Comparison of ENCODE assay signal across 14 mouse cellular contexts in the genomic region with DNA sequence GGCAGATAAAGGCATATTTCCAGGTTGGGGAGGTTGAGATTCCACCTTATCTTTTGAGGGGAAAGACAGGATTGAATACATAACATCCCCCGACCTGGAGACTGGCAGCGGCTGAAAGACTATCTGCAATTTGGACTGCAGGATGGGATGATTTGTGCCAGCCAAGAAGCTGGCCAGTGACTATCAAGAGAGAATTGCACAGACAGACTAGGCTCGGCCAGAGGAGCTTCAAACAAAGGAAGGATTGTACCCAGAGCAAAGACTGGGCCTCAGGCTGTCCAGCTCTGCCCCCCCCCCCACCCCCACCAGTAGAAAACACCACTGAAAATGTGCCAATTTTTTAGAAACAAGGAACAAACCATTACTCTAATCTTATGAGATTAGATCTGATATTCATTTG.
DNase-seq lines count a peak whose midpoint lies in the region; ATAC-seq and TF ChIP-seq lines count a peak whose summit lies in the region.
"Had no signal": no experiment of that assay in that cellular context is flagged by ENCODE, and none has a peak within 500 bp of the region (broad histone marks: within the 10 kb centered on the region; RNA-seq: fewer than 3 reads in every experiment).

No protein-coding gene starts in this region.

- H3K4me1 ChIP-seq in hindbrain, embryonic 12.5 days = no peaks in the 10 kb centered on the region
- H3K4me1 ChIP-seq in midbrain, postnatal 0 days (ENCODE audit: insufficient read depth, low read length) = no peaks in the 10 kb centered on the region
- H3K4me1 ChIP-seq: limb, embryonic 10.5 days had no signal

- H3K4me2 ChIP-seq in hindbrain, embryonic 12.5 days (replicated peaks) = no peak overlapping the region
- no peak overlapping the region for H3K4me2 ChIP-seq in midbrain, postnatal 0 days (ENCODE audit: low read depth, low read length, poor library complexity, severe bottlenecking)

- no peaks in the 10 kb centered on the region for H3K27me3 ChIP-seq in hindbrain, embryonic 12.5 days
- H3K27me3 ChIP-seq in midbrain, postnatal 0 days (ENCODE audit: insufficient read depth, low read length) = no peaks in the 10 kb centered on the region

- H3K4me3 ChIP-seq in hindbrain, embryonic 12.5 days = no peak overlapping the region
- H3K4me3 ChIP-seq in midbrain, postnatal 0 days (ENCODE audit: low read depth, low read length) = no peak overlapping the region
- H3K4me3 ChIP-seq: limb, embryonic 10.5 days; myocyte had no signal

- no peak overlapping the region for H3K9ac ChIP-seq in hindbrain, embryonic 12.5 days
- no peak overlapping the region for H3K9ac ChIP-seq in midbrain, postnatal 0 days (replicated peaks; ENCODE audit: low read length, poor library complexity, severe bottlenecking)

- no peak overlapping the region for H3K27ac ChIP-seq in hindbrain, embryonic 12.5 days
- H3K27ac ChIP-seq in midbrain, postnatal 0 days (ENCODE audit: low read depth, low read length) = peak overlapping the region; percentile 13; the same call in 1 of the 2 replicates
- H3K27ac ChIP-seq: limb, embryonic 10.5 days had no signal

- ATAC-seq in hindbrain, embryonic 12.5 days (ENCODE audit: low FRiP score) = 0 out of 2 replicates have a peak, but pooled peaks have one; percentile 32
- peak; percentile 85; the same call in 1 of the 2 replicates for ATAC-seq in midbrain, postnatal 0 days (ENCODE audit: low FRiP score)

- no peak for TF ChIP-seq CTCF in midbrain, postnatal 0 days (IDR thresholded peaks at IDR 0.05)

- no peaks in the 10 kb centered on the region for H3K36me3 ChIP-seq in hindbrain, embryonic 12.5 days
- no peaks in the 10 kb centered on the region for H3K36me3 ChIP-seq in midbrain, postnatal 0 days (ENCODE audit: insufficient read depth, low read length)
- H3K36me3 ChIP-seq: limb, embryonic 10.5 days had no signal

- peak; percentile 31 for DNase-seq in left cerebral cortex, postnatal 4 days
- DNase-seq in left cerebral cortex, postnatal 36 days (ENCODE audit: low spot score in 2 of 2) = no peak
- DNase-seq in cerebellum, adult 9-10 months = peak; percentile 6
- peak; percentile 66 for DNase-seq in midbrain, postnatal 0 days (ENCODE audit: low spot score)
- DNase-seq in spleen, postnatal 36 days (ENCODE audit: low spot score in 2 of 2) = no peak
- DNase-seq in adrenal gland, postnatal 10 days = no peak
- DNase-seq in urinary bladder, adult 18-20 months (ENCODE audit: low spot score in 2 of 2) = no peak
- DNase-seq: gastrocnemius, postnatal 14 days; heart, postnatal 14 days; lung, adult 18-20 months; right cerebral cortex, postnatal 14 days had no signal

- intact Hi-C loops in left cerebral cortex, postnatal 4 days (cut with DNase I) = no loop called here
- intact Hi-C loops in left cerebral cortex, postnatal 36 days (cut with DNase I) = no loop called here

- no peaks in the 10 kb centered on the region for H3K9me3 ChIP-seq in hindbrain, embryonic 12.5 days (replicated peaks)
- no peaks in the 10 kb centered on the region for H3K9me3 ChIP-seq in midbrain, postnatal 0 days (ENCODE audit: low read length)
- H3K9me3 ChIP-seq: limb, embryonic 10.5 days had no signal

- WGBS in hindbrain, embryonic 12.5 days = 52% methylated on average over 3 of the region's 3 CpGs
- WGBS in midbrain, postnatal 0 days = 46% methylated on average over 3 of the region's 3 CpGs

Comparison
In these comparisons a context has a peak if more than half of its experiments do, and no peak if none do; other contexts are left out.
1. DNase-seq: peak in left cerebral cortex, postnatal 4 days (single experiment), cerebellum, adult 9-10 months (single experiment) and midbrain, postnatal 0 days (single experiment); none in left cerebral cortex, postnatal 36 days (0 of 2), spleen, postnatal 36 days (0 of 2), adrenal gland, postnatal 10 days (single experiment) and urinary bladder, adult 18-20 months (0 of 2).